ENCODE assay signal across 15 mouse cellular contexts in the genomic region with DNA sequence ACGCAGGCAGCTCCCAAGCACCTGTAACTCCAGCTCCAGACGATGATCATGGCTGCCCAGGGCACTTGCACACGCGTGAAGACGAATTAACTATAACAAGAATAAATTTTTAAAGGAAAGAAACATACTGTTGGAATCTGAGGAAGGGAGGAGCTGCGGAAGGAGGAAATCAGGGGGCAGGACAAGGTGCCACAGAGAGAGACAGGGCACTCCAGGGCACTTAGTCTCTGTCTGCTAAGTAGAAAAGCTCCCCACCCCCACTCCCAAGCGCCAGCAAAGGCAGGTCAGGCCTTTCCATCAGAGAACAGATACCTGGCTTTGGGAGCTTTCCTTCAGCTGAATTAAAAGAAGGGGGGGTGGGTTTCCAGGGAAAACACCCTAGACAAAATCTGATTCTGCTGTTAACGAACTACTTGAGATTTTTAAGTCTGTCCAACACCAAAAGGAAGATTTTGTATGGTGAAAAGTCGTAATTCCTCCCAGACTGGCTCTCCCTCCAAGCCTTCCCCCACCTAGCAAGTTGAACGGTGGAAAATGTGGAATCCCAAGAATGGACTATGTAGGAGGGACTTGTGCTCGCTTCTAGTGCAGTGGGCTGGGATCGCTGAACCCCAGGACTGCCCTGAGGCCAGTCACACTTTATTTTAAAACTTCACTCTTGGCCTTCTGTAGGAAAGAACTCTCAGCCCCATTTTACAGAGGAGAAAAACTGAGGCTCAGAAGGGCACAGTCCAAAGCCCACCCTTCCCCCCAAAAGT. TPM values are rescaled to one million over a fixed set of nuclear protein-coding genes. Genes with fewer than 3 reads are reported as not detected.
A peak's percentile ranks its signal among the peaks of the same experiment; 100 is the strongest.
DNase-seq lines count a peak whose midpoint lies in the region; ATAC-seq and TF ChIP-seq lines count a peak whose summit lies in the region.
"Had no signal": no experiment of that assay in that cellular context is flagged by ENCODE, and none has a peak within 500 bp of the region (broad histone marks: within the 10 kb centered on the region; RNA-seq: fewer than 3 reads in every experiment).

No protein-coding gene starts in this region.

- H3K9me3 ChIP-seq in E14TG2a.4 (ENCODE audit: low read length), result no peaks in the 10 kb centered on the region
- H3K9me3 ChIP-seq: hindbrain, embryonic 13.5 days; neural tube, embryonic 13.5 days had no signal

- intact Hi-C loops in gastrocnemius, postnatal 14 days (cut with DNase I; ENCODE audit: low total_unique reads), result no loop called here

- no peak overlapping the region for H3K4me3 ChIP-seq in kidney, adult 2 months (ENCODE audit: insufficient read depth, low read depth, low read length)
- 0 out of 2 replicates have a peak overlapping the region, but pooled peaks have one; percentile 8 for H3K4me3 ChIP-seq in E14TG2a.4 (replicated peaks; ENCODE audit: low read length)
- H3K4me3 ChIP-seq in embryonic fibroblast, embryonic 13.5 days (ENCODE audit: insufficient read depth, low read length), result no peak overlapping the region
- H3K4me3 ChIP-seq: hindbrain, embryonic 13.5 days; neural tube, embryonic 13.5 days had no signal

- no peaks in the 10 kb centered on the region for H3K36me3 ChIP-seq in kidney, adult 2 months (ENCODE audit: control insufficient read depth, insufficient read depth, low read length)
- H3K36me3 ChIP-seq in E14TG2a.4 (ENCODE audit: insufficient read depth, low read length), result 0 out of 2 replicates have a peak, but pooled peaks cover 4% of the 10 kb centered on the region
- H3K36me3 ChIP-seq: hindbrain, embryonic 13.5 days; neural tube, embryonic 13.5 days had no signal

- 59% methylated on average over 12 of the region's 12 CpGs for WGBS in kidney, adult 2 months

- peaks cover 2% of the 10 kb centered on the region; the same call in 1 of the 2 replicates for H3K4me1 ChIP-seq in kidney, adult 2 months (ENCODE audit: control insufficient read depth, insufficient read depth, low read length)
- peaks cover 80% of the 10 kb centered on the region for H3K4me1 ChIP-seq in E14TG2a.4 (replicated peaks; ENCODE audit: low read depth, low read length)
- H3K4me1 ChIP-seq in embryonic fibroblast, embryonic 13.5 days (ENCODE audit: control insufficient read depth, insufficient read depth, low read length), result peaks cover 8% of the 10 kb centered on the region

- TF ChIP-seq POLR2A in kidney, adult 2 months (IDR thresholded peaks at IDR 0.05; ENCODE audit: low read depth, low read length), result no peak
- TF ChIP-seq POLR2A in embryonic fibroblast, embryonic 13.5 days (IDR thresholded peaks at IDR 0.05; ENCODE audit: low read depth, low read length), result no peak

- no peak for DNase-seq in kidney, adult 2 months
- no peak for DNase-seq in kidney, postnatal 25 days
- DNase-seq in R1 (ENCODE audit: low read depth, low spot score), result peak; percentile 85
- no peak for DNase-seq in gastrocnemius, postnatal 14 days
- DNase-seq: cerebellum, adult 2 months; right cerebral cortex, postnatal 14 days had no signal

- H3K27me3 ChIP-seq in kidney, adult 2 months (replicated peaks; ENCODE audit: control insufficient read depth, insufficient read depth, low read length), result no peaks in the 10 kb centered on the region
- H3K27me3 ChIP-seq in E14TG2a.4 (ENCODE audit: insufficient read depth, low read length), result no peaks in the 10 kb centered on the region
- H3K27me3 ChIP-seq: hindbrain, embryonic 13.5 days; neural tube, embryonic 13.5 days had no signal

- peak overlapping the region; percentile 37; the same call in 1 of the 2 replicates for H3K27ac ChIP-seq in kidney, adult 2 months (ENCODE audit: insufficient read depth, low read depth, low read length)
- H3K27ac ChIP-seq in embryonic fibroblast, embryonic 13.5 days (ENCODE audit: insufficient read depth, low read length), result peak overlapping the region; percentile 77
- H3K27ac ChIP-seq: hindbrain, embryonic 13.5 days; neural tube, embryonic 13.5 days had no signal

- TF ChIP-seq CTCF in kidney, adult 2 months (conservative IDR thresholded peaks at IDR 0.05; ENCODE audit: insufficient read depth, insufficient read length, low read depth, low read length), result no peak
- TF ChIP-seq CTCF in E14TG2a.4 (conservative IDR thresholded peaks at IDR 0.05; ENCODE audit: low read length), result no peak
- TF ChIP-seq CTCF in embryonic fibroblast, embryonic 13.5 days (IDR thresholded peaks at IDR 0.05; ENCODE audit: borderline replicate concordance, insufficient read depth, low read length), result no peak

- no peak for ATAC-seq in activated CD4-positive, CD25-positive, alpha-beta regulatory T cell, adult 4 months
- ATAC-seq: midbrain, embryonic 16.5 days had no signal

RNA-seq across cellular contexts. Expression of gene Kank4, which starts 11.9 kb away (rescaled TPM):
- polyA plus RNA-seq in kidney, adult 2 months (2012; rRNA removed), result 3.2 and 3.5 TPM in 2 replicates
- polyA plus RNA-seq in embryonic fibroblast, embryonic 13.5 days (2011; ENCODE audit: insufficient read length, low read depth, missing spikeins), result 0.95 and 5.6 TPM in 2 replicates
- polyA plus RNA-seq in activated CD4-positive, CD25-positive, alpha-beta regulatory T cell, adult 4 months (2017; shearing (Covaris generic)), result not detected
- total RNA-seq in gastrocnemius, postnatal 14 days (2021), result 1 to 10 TPM; 1.9 to 4.8 TPM
- total RNA-seq: granulocyte monocyte progenitor cell, adult 5-6 weeks had no signal

RNA-seq across cellular contexts. Expression of gene I0C0044D17Rik, which starts 18.2 kb away (rescaled TPM):
- polyA plus RNA-seq in kidney, adult 2 months (2012; rRNA removed), result not detected in 2 replicates
- polyA plus RNA-seq in embryonic fibroblast, embryonic 13.5 days (2011; ENCODE audit: insufficient read length, low read depth, missing spikeins), result not detected in 2 replicates
- polyA plus RNA-seq in activated CD4-positive, CD25-positive, alpha-beta regulatory T cell, adult 4 months (2017; shearing (Covaris generic)), result not detected
- total RNA-seq in gastrocnemius, postnatal 14 days (2021), result not detected
- total RNA-seq: granulocyte monocyte progenitor cell, adult 5-6 weeks; left cerebral cortex, postnatal 25 days had no signal
- polyA plus RNA-seq: cerebellum, adult 2 months; hindbrain, embryonic 13.5 days; midbrain, embryonic 16.5 days; neural tube, embryonic 13.5 days; thymus, postnatal 0 days had no signal
